Mouse (Mus musculus) liver, postnatal 0 days (tissue): Measurements from ENCODE around the gene Col23a1.

Source experiments
- CTCF ChIP-seq: sonication (generic); IDR thresholded peaks from 2 replicates; pipeline ENCODE4 v1.5.1; 2016; ENCODE audit warnings: antibody characterized with exemption, low read depth
- EP300 ChIP-seq: IDR thresholded peaks from 2 replicates; pipeline ENCODE4 v1.6.1; 2016; ENCODE audit warnings: antibody characterized with exemption, low read depth, mild to moderate bottlenecking

DNA sequence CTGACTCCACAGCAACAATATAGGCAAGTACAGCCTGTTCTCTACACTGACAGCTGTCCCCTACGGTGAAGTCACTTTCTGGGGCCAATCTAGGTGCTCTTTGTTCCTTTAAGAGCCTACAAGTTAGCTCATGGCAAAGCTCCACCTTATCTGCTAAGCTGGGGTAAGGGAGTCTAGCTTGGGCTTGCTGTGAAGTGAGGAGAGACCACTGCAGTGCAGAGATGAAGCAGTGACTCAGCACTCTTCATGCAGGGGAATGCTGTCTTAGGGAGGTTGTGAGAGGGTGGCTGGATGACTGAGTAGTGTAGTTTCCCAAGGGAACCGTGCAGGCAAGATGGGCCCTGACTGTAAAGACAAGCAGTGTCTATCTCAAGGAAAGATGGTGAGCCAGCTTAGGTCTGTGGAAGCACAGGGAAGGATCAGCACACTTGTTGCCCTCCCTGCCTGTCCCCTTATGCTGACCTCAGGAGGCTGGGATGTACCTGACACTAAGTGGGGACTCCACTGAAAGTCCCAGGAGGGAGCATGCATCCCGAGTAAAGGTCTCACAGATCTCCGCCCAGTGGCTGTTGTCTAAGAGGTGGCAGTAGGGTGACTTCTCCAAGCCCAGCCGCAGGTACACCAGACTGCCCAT, 335.6 kb downstream of the Col23a1 start:
- TF ChIP-seq CTCF (no peak), EP300 (no peak)
